Mouse (Mus musculus) thymus, postnatal 14 days (tissue): ENCODE data around the gene Ngrn.
A peak's percentile ranks its signal among the peaks of the same experiment; 100 is the strongest.

ENCODE experiments used
- DNase-seq: peaks from one replicate; pipeline ENCODE4 v3.0.0; 2021

Gene Ngrn

DNA sequence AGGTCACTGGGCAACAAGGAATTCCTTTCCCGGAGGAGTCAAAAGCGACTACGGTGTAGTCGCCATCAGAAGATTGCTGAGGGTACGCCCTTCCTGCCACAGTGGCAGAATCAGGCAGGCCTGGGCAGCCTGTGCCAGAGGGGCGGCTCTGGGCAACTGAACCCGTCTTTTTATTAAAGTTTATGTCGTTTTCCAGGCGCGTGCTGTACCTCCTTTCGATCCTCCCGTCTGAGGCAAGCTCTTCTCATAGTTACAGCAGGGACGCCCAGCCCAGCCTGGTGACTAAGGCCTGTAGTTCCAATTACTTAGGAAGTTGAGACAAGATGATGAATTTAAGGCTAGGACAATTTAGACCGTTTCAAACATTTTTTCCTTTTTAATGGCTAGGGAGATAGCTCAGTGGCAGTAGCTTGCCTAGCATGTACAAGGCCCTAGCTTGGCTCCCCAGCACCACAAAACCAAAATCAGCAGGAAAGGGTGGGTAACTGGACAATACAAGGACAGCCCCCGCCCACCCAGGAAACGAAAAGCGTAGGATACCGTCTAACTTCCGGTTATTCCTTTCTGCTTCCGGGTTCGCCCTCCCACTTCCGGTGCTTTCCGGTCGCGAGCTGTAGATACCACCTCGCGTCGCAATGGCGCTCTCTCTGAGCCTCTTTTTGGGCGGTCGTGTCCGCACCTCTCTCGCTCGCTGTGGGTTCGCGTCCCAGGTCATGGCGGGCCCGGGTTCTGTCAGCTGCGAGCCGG is at the start of gene Ngrn:
Gene Ngrn (plus strand): TSS at position 591 of the 747 bp plus-strand sequence.
- DNase-seq, result peak; percentile 86

DNA sequence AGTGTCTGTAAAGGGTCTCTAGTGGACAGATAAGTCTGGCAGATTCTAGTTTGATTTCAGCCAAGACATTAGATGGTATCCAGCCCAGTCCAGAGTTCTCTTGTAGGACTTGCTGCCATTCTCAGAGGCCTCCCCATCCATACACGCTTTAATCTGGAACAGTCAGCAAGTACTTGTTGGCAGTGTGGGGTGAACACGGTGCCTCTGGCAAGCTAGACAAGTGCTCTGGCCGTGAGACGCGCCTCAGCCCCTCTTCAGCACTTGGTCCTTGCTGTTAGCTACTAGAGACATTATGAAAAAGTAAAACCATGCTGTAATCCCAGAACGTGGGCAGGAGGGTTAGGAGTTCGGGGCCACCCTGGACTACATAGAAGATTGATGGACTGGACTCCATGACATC is 47.4 kb upstream of the Ngrn start:
- no peak for DNase-seq

DNA sequence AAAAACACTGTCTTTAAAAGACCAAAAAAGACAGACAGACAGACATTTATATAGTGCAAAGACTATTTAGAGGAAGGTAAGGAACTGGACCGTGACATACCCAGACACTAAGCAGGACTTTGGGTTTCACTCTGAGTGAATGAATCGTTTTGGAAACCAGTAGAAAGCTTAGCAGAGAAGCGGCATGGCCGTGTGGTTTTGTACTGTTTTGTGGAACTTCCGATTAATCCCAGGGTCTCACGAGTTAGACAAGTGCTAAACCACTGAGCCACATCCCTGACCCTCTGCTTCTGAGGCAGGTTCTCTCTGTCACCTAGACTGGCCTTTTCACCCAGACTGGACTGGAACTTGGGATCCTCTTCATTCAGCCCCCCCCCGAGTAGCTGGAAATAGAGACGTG is 46.6 kb upstream of the Ngrn start:
- DNase-seq, result no peak

DNA sequence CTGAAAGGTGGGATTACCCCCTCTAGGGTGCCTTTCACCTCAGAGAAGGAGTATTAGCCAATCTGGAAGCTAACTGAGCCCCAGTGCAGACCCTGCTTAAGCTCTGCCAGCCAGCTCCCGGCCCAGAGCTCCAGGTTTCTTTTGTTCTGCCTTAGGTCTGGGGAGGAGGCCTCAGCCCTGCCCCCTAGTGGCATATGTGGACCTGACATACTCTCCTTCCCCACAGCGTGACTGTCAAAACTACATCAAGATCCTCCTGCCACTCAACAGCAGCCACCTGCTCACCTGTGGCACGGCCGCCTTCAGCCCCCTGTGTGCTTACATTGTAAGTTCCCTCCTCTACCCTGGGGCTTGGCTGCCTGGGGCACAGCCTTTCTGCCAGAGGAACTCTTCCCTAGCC is 45.6 kb upstream of the Ngrn start:
- peak; percentile 89 for DNase-seq

DNA sequence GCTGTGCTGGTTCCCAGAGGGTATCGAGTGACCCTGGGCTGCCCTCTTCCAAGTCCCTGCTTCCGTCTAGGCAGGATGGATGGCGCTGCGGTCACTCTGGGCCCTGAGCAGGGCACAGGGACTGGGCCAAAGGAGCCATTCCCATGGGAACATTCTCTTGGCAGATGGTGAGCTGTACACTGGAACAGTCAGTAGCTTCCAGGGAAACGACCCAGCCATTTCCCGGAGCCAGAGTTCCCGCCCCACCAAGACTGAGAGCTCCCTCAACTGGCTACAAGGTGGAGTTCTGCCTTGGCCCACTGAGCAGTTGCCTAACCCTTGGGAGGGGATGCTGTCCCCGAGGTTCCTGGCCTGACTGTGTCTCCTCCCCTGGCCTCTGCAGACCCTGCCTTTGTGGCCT is 44.4 kb upstream of the Ngrn start:
- DNase-seq, result no peak

DNA sequence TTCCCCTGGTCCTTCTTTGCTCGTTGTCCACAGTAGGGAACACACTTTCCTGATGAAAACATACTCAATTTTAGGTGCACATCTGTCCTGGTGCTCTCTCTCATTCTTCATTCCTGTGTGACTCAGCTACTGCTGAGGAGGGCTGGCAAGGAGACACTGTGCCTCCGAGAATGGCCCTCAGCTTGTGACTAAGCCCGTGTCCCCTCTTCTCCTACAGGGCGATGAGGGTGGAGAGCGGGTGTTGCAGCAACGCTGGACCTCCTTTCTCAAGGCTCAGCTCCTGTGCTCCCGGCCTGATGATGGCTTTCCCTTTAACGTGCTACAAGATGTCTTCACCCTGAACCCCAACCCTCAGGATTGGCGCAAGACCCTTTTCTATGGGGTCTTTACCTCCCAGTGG is 42.3 kb upstream of the Ngrn start:
- DNase-seq, result no peak

DNA sequence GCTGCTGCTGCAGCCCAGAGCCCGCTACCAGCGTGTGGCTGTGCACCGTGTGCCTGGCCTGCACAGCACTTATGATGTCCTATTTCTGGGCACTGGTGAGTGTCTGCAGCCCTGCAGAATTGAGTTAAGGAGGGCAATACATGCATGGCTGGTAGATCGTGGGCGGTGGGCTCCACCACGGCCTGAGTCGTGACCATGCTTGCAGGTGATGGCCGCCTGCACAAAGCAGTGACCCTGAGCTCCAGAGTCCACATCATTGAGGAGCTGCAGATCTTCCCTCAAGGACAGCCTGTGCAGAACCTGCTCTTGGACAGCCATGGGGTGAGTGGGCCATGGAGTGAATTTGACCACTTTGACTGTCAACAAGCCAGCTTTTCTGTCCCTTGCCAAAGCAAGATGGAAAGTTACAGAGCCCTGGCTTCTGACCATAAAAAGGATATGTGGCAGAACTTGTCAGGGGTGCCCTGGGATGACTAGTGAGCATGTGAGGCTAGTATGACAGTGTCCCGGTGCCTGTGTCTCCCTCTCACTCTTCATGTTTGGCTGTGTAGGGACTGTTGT is 40.7 kb upstream of the Ngrn start:
- DNase-seq, result no peak

DNA sequence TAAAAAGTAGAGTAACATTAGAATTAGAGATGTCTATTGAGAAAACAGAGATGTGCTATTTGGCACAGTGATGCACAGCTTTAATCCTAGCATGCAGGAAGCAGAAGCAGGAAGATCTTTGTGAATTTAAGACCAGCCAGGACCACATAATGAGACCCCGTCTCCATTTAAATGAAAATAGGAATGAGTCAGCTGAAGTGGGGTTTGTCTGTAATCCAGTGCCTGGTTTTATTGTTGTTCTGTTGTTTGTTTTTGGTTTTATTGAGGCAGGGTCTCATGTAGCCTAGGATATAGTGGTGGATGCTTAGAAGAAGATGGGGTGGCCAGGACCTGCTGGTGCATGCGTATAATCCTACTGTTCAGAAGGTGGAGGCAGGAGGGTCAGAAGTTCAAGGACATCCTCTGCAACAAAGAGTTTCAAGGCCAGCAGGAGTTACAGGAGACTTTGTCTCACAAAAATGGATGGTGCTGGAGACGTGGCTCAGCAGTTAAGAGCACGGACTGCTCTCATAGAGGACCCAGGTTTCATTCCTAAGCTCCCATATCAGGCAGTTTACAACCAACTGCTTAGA is 39.8 kb upstream of the Ngrn start:
- no peak for DNase-seq

DNA sequence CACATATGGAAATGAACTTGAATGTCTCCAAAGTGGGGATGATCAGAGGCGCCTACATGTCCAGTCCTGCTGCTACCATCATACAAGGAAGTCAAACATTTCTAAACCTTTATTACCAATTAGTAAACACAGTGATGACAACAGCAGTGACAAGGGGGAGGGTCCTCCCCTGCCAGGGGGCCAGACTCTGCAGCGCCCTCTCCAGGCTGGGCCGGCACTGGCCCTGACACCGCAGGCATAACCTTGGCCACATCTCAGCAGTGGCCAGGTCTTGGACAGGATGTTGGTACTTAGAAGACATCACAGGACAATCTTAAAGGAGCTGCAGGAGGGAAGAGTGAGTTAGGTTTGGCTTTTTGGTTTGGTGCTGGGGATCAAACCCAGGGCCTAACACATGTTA is 34.0 kb upstream of the Ngrn start:
- DNase-seq, result no peak

DNA sequence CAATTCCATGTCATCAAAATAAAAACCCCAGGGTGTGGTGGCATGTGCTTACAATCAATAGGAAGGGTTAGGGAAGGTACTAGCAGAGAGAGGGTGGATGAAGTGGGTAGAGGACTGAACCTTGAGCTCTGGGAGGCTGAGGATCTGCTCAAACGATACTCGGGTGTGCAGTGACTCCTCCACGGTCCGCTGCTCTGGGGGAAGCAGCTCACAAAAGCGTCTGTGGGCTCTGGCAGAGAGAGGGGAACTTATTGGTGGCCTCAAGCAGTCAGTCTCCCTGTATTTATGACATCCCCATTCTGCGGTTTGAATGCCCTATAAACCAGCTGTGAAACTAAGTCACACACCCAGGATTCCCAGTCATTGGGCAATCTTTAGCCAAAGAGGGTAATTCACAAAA is 30.8 kb upstream of the Ngrn start:
- DNase-seq, result no peak

DNA sequence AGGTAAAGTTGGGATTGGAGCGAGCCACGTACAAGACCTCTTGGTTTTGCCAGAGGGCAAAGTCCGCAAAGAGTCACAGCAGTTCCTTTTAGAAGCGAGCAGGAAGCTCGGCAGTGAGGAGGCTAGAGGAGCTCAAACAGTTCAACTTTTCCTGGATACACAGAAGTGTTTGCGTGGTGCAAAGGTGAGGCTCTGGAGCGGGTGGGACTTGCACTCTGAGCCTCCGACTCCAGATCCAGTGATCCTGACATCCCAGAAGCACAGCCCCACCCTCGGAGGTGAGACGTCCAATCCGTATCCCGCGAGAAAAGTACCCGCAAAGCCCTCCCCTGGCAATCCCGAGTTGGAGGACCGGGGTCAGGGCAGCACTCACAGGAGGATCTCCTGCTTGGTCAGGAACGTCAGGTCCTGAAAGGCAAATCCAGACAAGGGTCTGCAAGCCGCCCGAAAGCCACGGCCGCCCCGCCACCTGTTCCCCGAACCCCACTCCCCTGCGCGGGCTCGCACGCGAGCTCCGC is 29.0 kb upstream of the Ngrn start:
- no peak for DNase-seq

DNA sequence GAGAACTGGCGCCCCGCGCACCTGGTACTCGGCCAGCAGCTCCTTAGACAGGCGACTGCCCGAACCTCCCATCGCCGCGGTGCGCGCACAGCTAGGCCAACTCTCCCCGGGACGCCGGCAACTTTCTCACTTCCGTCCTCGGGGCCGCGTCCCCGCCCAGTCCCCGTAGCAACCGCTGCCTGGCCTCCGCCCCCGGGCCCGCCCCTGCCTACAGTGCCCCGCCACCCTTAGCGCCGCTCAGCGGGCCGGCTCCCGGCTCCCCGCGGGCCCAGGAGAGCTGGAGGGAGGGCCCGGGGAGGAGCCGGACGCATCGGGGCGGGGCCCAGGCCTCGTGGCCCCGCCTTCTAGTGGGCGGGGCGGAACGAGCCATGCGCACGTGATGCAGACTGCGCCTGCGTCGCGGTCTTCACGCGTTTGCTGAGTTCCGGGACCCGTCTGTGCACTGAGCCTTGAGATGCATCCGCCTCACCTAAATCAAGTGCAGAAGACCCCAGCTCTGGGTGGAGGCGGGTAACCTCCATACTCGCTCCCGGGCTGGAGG is 28.5 kb upstream of the Ngrn start, which contains the start of the genes Cib1 and Gdpgp1:
Gene Cib1 (minus strand): TSS at position 325 of the 541 bp plus-strand sequence.
Gene Gdpgp1 (plus strand): TSS at position 377 of the 541 bp plus-strand sequence.
- peak; percentile 99 for DNase-seq

DNA sequence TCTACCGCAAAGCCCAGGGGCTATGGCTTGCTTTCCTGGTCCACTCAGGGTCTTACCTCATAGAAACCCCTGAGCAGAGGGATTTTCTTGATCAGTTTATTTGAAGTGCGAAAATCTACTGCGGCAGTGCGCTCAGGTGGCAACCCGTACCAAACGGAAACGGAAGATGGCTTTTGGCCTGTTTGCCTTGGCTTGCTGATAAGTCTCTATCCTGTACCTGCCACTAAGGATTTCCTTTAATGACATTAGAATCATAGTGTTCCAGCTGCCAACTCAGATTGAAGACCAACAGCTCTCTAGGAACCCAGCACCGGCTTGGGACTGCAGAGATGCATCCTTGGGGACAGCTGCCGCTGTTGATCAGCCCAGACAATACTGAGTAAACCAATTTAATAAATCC is 27.2 kb upstream of the Ngrn start:
- no peak for DNase-seq

DNA sequence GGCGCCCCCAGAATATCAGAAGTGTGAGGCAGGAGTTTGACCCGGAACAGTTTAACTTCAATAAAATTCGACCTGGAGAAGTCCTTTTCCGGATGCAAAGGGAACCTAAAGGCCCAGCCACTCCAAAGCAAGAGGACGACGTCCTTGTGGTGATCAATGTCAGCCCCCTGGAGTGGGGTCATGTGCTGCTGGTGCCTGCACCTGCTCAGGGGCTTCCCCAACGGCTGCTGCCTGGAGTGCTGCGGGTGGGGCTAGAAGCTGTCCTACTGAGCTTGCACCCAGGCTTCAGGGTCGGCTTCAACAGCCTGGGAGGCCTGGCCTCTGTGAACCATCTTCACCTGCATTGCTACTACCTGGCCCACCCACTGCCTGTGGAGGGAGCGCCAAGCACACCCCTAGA is 22.5 kb upstream of the Ngrn start:
- DNase-seq, result no peak

DNA sequence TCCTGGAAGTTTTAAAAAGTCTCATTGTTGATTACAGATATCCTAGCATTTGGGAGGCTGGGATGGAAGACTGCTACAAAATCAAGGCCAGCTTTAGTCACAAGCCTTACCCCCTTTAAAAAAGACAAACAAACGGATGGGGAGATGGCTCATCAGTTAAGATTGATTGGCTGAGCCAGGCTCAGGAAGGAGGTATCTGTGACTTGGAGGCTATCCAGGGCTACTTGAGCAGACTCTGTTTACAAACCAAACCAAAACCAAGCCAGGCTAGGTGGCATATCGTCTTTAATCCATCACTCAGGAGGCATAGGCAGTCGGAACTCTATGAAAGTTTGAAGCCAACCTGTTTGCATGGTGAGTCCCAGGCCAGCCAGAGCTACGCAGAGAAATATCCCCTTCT is 19.4 kb upstream of the Ngrn start:
- no peak for DNase-seq

DNA sequence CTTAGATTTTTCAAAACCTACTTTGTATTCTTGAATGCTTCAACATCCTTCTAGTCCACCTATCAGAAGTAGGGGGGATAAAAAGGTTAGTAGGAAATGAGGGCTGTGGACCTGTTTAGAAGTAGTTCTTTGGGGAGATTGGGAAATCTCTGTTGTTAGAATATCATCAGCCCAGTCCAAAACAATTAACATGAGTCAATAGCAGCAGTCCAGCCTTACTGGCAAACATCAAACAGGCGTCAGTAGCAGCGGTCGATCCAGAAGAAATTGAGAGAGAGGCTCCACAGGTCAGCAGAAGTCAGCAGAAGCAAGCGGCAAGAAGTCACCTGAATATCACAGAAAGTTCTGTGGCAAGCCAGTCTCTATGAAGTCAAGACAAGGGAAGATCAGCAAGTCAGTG is 16.2 kb upstream of the Ngrn start:
- no peak for DNase-seq

DNA sequence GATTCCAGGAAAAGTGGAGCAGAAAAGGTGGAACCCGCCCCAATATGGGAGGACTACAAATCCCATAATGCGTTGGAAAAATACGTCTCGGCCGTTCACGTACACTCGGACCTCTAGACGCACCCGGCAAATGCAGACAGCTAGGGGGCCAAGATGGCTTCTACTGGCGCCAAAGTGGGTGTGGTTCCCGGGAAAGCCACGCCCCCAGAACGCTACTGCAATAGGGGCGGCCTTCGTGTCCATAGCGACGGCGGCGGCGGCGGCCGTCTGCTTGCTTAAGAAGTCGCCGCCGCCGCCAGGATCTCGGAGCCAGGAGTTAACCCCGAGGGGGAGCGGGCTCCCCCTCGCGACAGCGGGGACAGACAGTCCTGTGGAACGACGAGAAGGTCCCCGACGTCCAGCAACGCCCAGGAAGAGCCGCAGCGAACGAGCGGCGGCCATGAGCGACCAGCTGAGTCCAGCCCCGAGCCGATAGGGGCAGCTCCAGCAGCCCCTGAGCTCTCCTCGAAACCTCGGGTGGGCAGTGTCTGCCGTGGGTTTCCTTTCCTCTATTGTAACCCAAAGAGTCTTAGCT is 14.8 kb upstream of the Ngrn start, which contains the start of gene Ttll13:
Gene Ttll13 (plus strand): TSS at position 229 of the 574 bp plus-strand sequence.
- DNase-seq, result peak; percentile 98

DNA sequence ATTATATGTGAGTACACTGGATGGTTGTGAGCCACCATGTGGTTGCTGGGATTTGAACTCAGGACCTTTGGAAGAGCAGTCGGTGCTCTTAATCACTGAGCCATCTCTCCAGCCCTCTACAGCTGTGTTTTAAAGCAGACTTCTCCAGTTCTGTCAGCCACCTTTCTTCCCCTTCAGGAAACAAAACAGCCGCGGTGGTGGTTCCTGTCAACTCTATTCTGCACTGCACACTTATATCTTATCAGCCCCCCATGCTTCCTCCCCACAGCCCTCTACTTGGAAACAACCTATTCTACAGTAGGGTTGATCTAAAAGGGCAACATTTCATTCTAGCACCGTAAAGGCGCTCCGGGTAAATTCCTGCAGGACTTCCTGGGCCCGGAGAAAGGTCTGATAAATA is 14.2 kb upstream of the Ngrn start:
- DNase-seq, result peak; percentile 43

DNA sequence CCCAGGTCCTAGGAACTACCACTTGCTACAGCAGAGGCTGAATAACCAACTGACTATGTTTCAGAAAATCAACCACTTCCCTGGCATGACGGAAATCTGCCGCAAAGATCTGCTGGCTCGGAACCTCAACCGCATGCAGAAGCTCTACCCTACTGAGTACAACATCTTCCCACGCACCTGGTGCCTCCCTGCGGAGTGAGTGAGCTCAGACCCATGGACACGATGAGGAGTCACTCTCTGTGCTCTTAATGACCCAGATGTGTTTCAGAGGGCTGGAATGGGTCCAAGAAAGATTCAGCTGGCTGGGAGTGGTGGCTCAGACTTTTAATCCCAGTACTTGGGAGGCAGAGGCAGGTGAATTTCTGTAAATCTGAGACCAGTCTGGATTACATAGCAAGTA is 8.6 kb upstream of the Ngrn start:
- no peak for DNase-seq

DNA sequence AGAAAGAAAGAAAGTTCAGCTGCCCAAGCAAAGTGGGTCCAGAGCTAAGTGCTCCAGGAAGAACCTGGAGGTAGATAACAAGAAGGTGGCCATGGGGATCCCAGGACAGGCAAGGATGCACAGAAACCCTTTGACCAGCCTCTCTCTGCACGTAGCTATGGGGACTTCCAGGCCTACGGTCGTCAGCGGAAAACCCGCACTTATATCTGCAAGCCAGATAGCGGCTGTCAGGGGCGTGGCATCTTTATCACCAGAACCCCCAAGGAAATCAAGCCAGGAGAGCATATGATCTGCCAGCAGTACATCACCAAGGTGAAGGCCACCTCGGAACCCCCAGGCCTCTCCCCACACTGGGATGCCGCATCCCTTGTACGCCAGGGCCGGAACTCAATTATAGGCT is 8.1 kb upstream of the Ngrn start:
- no peak for DNase-seq

DNA sequence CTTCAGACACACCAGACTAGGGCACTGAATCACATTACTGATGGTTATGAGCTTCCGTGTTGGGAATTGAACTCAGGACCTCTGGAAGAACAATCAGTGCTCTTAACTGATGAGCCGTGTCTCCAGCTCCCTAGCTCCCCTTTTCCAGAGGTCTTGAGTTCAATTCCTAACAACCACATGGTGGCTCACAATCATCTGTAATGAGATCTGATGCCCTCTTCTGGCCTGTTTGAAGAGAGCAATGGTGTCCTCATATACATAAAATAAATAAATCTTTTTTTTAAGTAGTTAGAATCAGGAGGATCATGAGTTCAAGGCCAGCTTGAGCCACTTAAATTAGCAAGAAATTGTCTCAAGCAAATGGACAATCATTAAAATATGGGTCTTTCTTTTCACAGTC is 5.0 kb upstream of the Ngrn start:
- DNase-seq, result no peak

DNA sequence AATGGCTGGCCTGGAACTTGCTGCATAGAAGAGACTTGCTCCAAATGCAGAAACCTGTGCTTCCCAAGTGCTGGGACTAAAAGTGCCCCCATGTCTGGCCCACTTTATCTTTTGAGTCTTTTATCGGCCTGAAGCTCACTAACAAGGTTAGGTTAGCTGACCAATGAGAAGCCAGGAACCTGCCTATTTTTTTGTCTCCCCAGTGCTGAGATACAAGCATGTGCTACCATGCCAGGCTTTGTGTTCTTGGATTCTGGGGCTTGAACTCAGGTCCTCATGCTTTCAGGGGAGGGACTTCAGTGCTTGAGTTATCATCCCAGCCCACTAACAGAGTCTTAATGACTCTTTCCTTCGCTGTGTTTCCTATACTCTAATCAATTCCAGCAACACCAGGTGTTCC is 3.3 kb upstream of the Ngrn start:
- DNase-seq, result no peak

DNA sequence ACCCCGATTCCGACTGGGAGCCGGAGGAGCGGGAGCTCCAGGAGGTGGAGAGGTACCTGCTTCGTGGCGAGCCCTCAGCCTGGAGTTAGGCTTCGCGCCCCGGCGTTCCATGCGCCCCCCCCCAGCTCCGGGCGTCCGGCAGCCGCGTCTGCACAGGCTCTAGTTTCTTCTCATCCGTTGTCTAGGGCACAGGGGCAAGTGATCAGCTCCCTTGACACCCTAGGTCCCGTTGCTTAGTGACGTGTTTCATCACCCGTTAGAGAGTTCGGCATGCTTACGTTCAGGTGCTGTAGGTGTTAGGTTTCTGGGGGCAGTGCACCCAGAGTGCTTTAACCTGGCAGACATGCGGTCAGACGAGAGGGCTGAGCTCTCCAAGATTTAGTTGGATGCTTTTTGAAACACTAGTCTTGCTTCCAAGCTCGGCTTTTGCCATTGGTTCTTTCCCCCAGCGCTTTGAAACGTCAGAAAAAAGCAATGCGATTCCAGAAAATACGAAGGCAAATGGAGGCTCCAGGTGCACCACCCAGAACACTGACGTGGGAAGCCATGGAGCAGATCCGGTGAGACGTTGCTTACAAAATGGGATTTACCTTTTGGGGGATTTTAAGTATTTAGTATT is 466 bp downstream of the Ngrn start:
- no peak for DNase-seq
